Comparison of ENCODE assay signal across 8 mouse cellular contexts in the genomic region with DNA sequence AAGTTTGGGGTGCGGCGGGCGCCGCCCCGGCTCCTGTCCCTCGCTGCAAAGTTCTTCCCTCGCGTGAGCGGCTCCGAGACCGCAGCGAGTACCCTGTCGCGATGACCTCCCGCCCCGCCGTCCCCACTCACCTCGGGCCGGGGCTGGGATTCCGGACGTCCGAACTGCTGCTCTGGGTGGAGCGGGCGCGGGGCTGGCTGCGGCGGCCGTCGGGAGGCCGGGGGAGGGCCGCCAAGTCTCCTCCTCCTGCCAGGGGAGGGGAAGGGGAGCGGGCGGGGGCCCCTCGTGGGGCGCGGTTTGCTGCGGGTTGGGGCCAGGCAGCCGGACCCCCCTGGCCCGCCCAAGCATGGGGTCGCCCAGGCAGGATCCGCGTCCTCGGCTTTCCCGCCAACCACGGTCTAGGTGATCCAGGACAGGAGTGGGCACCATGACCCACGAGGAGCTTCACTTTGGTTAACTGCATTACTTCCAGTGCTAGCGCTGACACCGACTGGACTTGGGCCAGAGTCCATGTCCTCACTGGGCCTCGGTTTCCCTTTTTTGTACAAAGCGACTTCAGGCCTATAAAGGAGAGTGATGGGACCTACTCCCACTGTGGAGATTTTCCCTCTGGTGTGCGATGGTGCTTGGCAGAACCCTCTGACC. TPM values are rescaled to one million over a fixed set of nuclear protein-coding genes. Genes with fewer than 3 reads are reported as not detected.
DNase-seq lines count a peak whose midpoint lies in the region; ATAC-seq lines count a peak whose summit lies in the region.

Gene Ccdc102a, minus strand, starts transcription at position 248 of the 645 bp plus-strand sequence.

- no peak within 1 kb of the TSS for H3K27ac ChIP-seq in forebrain, embryonic 14.5 days (ENCODE audit: low read depth, low read length)
- H3K27ac ChIP-seq in hindbrain, embryonic 12.5 days = peak within 1 kb of the TSS; percentile 37; the same call in 1 of the 2 replicates
- H3K27ac ChIP-seq in liver, embryonic 13.5 days = peak within 1 kb of the TSS; percentile 39
- peak within 1 kb of the TSS; percentile 59 for H3K27ac ChIP-seq in neural tube, embryonic 15.5 days (replicated peaks)

- WGBS in forebrain, embryonic 14.5 days = 3% methylated on average over 42 of the region's 51 CpGs
- 2% methylated on average over 50 of the region's 51 CpGs for WGBS in hindbrain, embryonic 12.5 days
- whole genome bisulfite sequencing in liver, embryonic 13.5 days (ENCODE audit: insufficient replicate concordance) = 2% methylated on average over 49 of the region's 51 CpGs
- 4% methylated on average over 31 of the region's 51 CpGs for WGBS in neural tube, embryonic 15.5 days

- peak within 1 kb of the TSS; percentile 57 for H3K9ac ChIP-seq in forebrain, embryonic 14.5 days (ENCODE audit: low read length)
- H3K9ac ChIP-seq in hindbrain, embryonic 12.5 days = peak within 1 kb of the TSS; percentile 71
- H3K9ac ChIP-seq in liver, embryonic 13.5 days = peak within 1 kb of the TSS; percentile 77
- H3K9ac ChIP-seq in neural tube, embryonic 15.5 days (replicated peaks) = peak within 1 kb of the TSS; percentile 48

- no peaks in the 10 kb centered on the region for H3K36me3 ChIP-seq in forebrain, embryonic 14.5 days (ENCODE audit: control insufficient read depth, insufficient read depth, low read length)
- no peaks in the 10 kb centered on the region for H3K36me3 ChIP-seq in hindbrain, embryonic 12.5 days
- H3K36me3 ChIP-seq in liver, embryonic 13.5 days = no peaks in the 10 kb centered on the region
- H3K36me3 ChIP-seq in neural tube, embryonic 15.5 days = no peaks in the 10 kb centered on the region

- H3K9me3 ChIP-seq in forebrain, embryonic 14.5 days (replicated peaks; ENCODE audit: control insufficient read depth, low read length) = no peaks in the 10 kb centered on the region
- H3K9me3 ChIP-seq in hindbrain, embryonic 12.5 days (replicated peaks) = no peaks in the 10 kb centered on the region
- no peaks in the 10 kb centered on the region for H3K9me3 ChIP-seq in liver, embryonic 13.5 days (replicated peaks)
- no peaks in the 10 kb centered on the region for H3K9me3 ChIP-seq in neural tube, embryonic 15.5 days (replicated peaks)

- peaks cover 26% of the 10 kb centered on the region for H3K4me1 ChIP-seq in forebrain, embryonic 14.5 days (ENCODE audit: control insufficient read depth, insufficient read depth, low read length)
- H3K4me1 ChIP-seq in hindbrain, embryonic 12.5 days = peaks cover 54% of the 10 kb centered on the region
- peaks cover 81% of the 10 kb centered on the region for H3K4me1 ChIP-seq in liver, embryonic 13.5 days (replicated peaks)
- H3K4me1 ChIP-seq in neural tube, embryonic 15.5 days = peaks cover 48% of the 10 kb centered on the region

- DNase-seq in urinary bladder, adult 18-20 months (ENCODE audit: low spot score in 2 of 2) = peak; percentile 40 to 55
- no peak for DNase-seq in urinary bladder, postnatal 10 days (ENCODE audit: low spot score)
- no peak for DNase-seq in forebrain, embryonic 14.5 days (ENCODE audit: low spot score)
- no peak for DNase-seq in liver, embryonic 13.5 days
- no peak for DNase-seq in frontal cortex, postnatal 14 days (ENCODE audit: low spot score in 2 of 2)
- no peak for DNase-seq in cerebellum, adult 9-11 months

- no peaks in the 10 kb centered on the region; the same call in 1 of the 2 replicates for H3K27me3 ChIP-seq in forebrain, embryonic 14.5 days (replicated peaks; ENCODE audit: control insufficient read depth, insufficient read depth, low read length)
- peaks cover 41% of the 10 kb centered on the region for H3K27me3 ChIP-seq in hindbrain, embryonic 12.5 days
- H3K27me3 ChIP-seq in liver, embryonic 13.5 days = peaks cover 36% of the 10 kb centered on the region
- H3K27me3 ChIP-seq in neural tube, embryonic 15.5 days (replicated peaks) = peaks cover 28% of the 10 kb centered on the region

- ATAC-seq in forebrain, embryonic 14.5 days = peak; percentile 42
- ATAC-seq in hindbrain, embryonic 12.5 days (ENCODE audit: low FRiP score) = peak; percentile 46
- ATAC-seq in liver, embryonic 13.5 days (ENCODE audit: low read depth) = peak; percentile 33
- ATAC-seq in neural tube, embryonic 15.5 days (ENCODE audit: low FRiP score) = peak; percentile 33; the same call in 1 of the 2 replicates

- H3K4me3 ChIP-seq in forebrain, embryonic 14.5 days (ENCODE audit: low read depth, low read length) = peak within 1 kb of the TSS; percentile 42
- H3K4me3 ChIP-seq in hindbrain, embryonic 12.5 days = peak within 1 kb of the TSS; percentile 68
- peak within 1 kb of the TSS; percentile 72 for H3K4me3 ChIP-seq in liver, embryonic 13.5 days (replicated peaks)
- H3K4me3 ChIP-seq in neural tube, embryonic 15.5 days (replicated peaks) = peak within 1 kb of the TSS; percentile 52

- H3K4me2 ChIP-seq in forebrain, embryonic 14.5 days (ENCODE audit: low read length) = peak within 1 kb of the TSS; percentile 79
- peak within 1 kb of the TSS; percentile 82 for H3K4me2 ChIP-seq in hindbrain, embryonic 12.5 days (replicated peaks)
- peak within 1 kb of the TSS; percentile 96 for H3K4me2 ChIP-seq in liver, embryonic 13.5 days
- peak within 1 kb of the TSS; percentile 79 for H3K4me2 ChIP-seq in neural tube, embryonic 15.5 days

RNA-seq across cellular contexts. Expression of gene Ccdc102a, which starts in this region (rescaled TPM):
- polyA plus RNA-seq in forebrain, embryonic 14.5 days (2014; fragmentation: Nextera tagmentation; extraction: Ambion mirVana) = 6.9 and 7.9 TPM in 2 replicates
- 30.8 and 30.9 TPM in 2 replicates for polyA plus RNA-seq in hindbrain, embryonic 12.5 days (2016; fragmentation: Nextera tagmentation; extraction: Ambion mirVana)
- 3.5 TPM in 2 replicates for polyA plus RNA-seq in liver, embryonic 13.5 days (2015; fragmentation: Nextera tagmentation; extraction: Ambion mirVana)
- polyA plus RNA-seq in neural tube, embryonic 15.5 days (2015; fragmentation: Nextera tagmentation; extraction: Ambion mirVana) = 6.2 and 13.2 TPM in 2 replicates

Comparison
In these comparisons a context has a peak if more than half of its experiments do, and no peak if none do; other contexts are left out.
1. DNase-seq: peak in urinary bladder, adult 18-20 months (2 of 2); none in urinary bladder, postnatal 10 days (single experiment), forebrain, embryonic 14.5 days (single experiment), liver, embryonic 13.5 days (single experiment), frontal cortex, postnatal 14 days (0 of 2) and cerebellum, adult 9-11 months (single experiment).
2. Peak in every context shown above with its lines, with median percentiles within 50 percentile points of each other: ATAC-seq, H3K4me2 ChIP-seq, H3K4me3 ChIP-seq and H3K9ac ChIP-seq.